Mouse (Mus musculus) CH12.LX (cell line): ENCODE results near the gene Ptprq.

Experiments used
- CTCF ChIP-seq, 2 experiments: IDR thresholded peaks in 1 of 2; conservative IDR thresholded peaks in 1 of 2; 2 replicates each; pipeline ENCODE4 v1.5.1; 2011 to 2012; ENCODE audit warnings: low read depth in 2 of 2, low read length in 2 of 2, improper control_type of control experiment in 1 of 2, inconsistent platforms in 1 of 2, mild to moderate bottlenecking in 1 of 2, moderate library complexity in 1 of 2
- E2F4 ChIP-seq: IDR thresholded peaks from 2 replicates; pipeline ENCODE4 v1.6.1; 2011; ENCODE audit warnings: low read depth, low read length, improper control_type of control experiment; ENCODE audit not compliant: insufficient replicate concordance
- GABPA ChIP-seq: IDR thresholded peaks from 2 replicates; pipeline ENCODE4 v1.6.1; 2012; ENCODE audit warnings: low read depth, low read length, improper control_type of control experiment, inconsistent platforms; ENCODE audit not compliant: insufficient replicate concordance
- JUN ChIP-seq: IDR thresholded peaks from 2 replicates; pipeline ENCODE4 v1.6.1; 2011; ENCODE audit warnings: low read depth, mild to moderate bottlenecking, low read length, improper control_type of control experiment, moderate library complexity; ENCODE audit not compliant: insufficient read depth
- POLR2A ChIP-seq: IDR thresholded peaks from 2 replicates; pipeline ENCODE4 v1.6.1; 2011; ENCODE audit warnings: low read depth, mild to moderate bottlenecking, improper control_type of control experiment, low read length
- POLR2AphosphoS2 ChIP-seq: IDR thresholded peaks from 2 replicates; pipeline ENCODE4 v1.6.1; 2011; ENCODE audit warnings: low read depth, low read length, improper control_type of control experiment
- SMC3 ChIP-seq: IDR thresholded peaks from 2 replicates; pipeline ENCODE4 v1.6.1; 2011; ENCODE audit warnings: low read depth, low read length, improper control_type of control experiment
- USF2 ChIP-seq: conservative IDR thresholded peaks from 2 replicates; pipeline ENCODE4 v1.6.1; 2011; ENCODE audit warnings: low read depth, low read length, improper control_type of control experiment
- ZMIZ1 ChIP-seq: IDR thresholded peaks from 2 replicates; pipeline ENCODE4 v1.6.1; 2012; ENCODE audit warnings: low read depth, mild to moderate bottlenecking, inconsistent platforms, low read length, improper control_type of control experiment
- ZNF384 ChIP-seq: IDR thresholded peaks from 2 replicates; pipeline ENCODE4 v1.6.1; 2012; ENCODE audit warnings: low read depth, low read length, improper control_type of control experiment, inconsistent platforms

- no peak for TF ChIP-seq E2F4
- no peak for TF ChIP-seq SMC3
- TF ChIP-seq POLR2A: no peak
- no peak for TF ChIP-seq CTCF (conservative IDR thresholded peaks at IDR 0.05 in 1 of 2, IDR thresholded peaks at IDR 0.05 in 1 of 2; ENCODE audit: low read depth in 2 of 2, low read length in 2 of 2)
- no peak for TF ChIP-seq ZNF384
- TF ChIP-seq USF2: no peak
- TF ChIP-seq JUN: no peak
- TF ChIP-seq GABPA: no peak
- no peak for TF ChIP-seq POLR2AphosphoS2
- no peak for TF ChIP-seq ZMIZ1
These were observed 233.1 kb downstream of the Ptprq start for GRCm38 (mm10) chr10:107486770-107487169.
